Mouse (Mus musculus) small intestine, adult 2 months (tissue): ENCODE measurements around the gene Tap1. TPM values are rescaled to one million over a fixed set of nuclear protein-coding genes. Genes with fewer than 3 reads are reported as not detected.

Source experiments
- H3K27ac ChIP-seq: fragments of 200-500 bp; 2 replicates; pipeline ENCODE4 v1.5.1; 2012; ENCODE audit warnings: low read depth, low read length, control low read depth, inconsistent platforms; ENCODE audit not compliant: insufficient read depth
- H3K27me3 ChIP-seq: fragments of 200-500 bp; 2 replicates; pipeline ENCODE4 v1.6.1; 2012; ENCODE audit warnings: mild to moderate bottlenecking, moderate library complexity, low read length, inconsistent platforms; ENCODE audit not compliant: control insufficient read depth, insufficient read depth
- H3K36me3 ChIP-seq: fragments of 200-500 bp; 2 replicates; pipeline ENCODE4 v1.6.1; 2012; ENCODE audit warnings: mild to moderate bottlenecking, low read length, control low read depth, inconsistent platforms; ENCODE audit not compliant: control insufficient read depth, insufficient read depth
- H3K4me1 ChIP-seq: fragments of 200-500 bp; 2 replicates; pipeline ENCODE4 v1.6.1; 2012; ENCODE audit warnings: low read length, inconsistent platforms, mixed read lengths; ENCODE audit not compliant: control insufficient read depth, insufficient read depth, insufficient read length
- H3K4me3 ChIP-seq: fragments of 200-500 bp; 2 replicates; pipeline ENCODE4 v1.5.1; 2012; ENCODE audit warnings: low read depth, mild to moderate bottlenecking, control low read depth, inconsistent platforms, low read length, moderate library complexity
- CTCF ChIP-seq: fragments of 200-500 bp; IDR thresholded peaks from 2 replicates; pipeline ENCODE4 v1.5.1; 2012; ENCODE audit warnings: low read depth, mild to moderate bottlenecking, control low read depth, inconsistent platforms, low read length, moderate library complexity, mixed read lengths; ENCODE audit not compliant: insufficient replicate concordance, insufficient read length; ENCODE audit errors: extremely low read depth
- POLR2A ChIP-seq: fragments of 200-500 bp; IDR thresholded peaks from 2 replicates; pipeline ENCODE4 v1.6.1; 2012; ENCODE audit warnings: low read depth, mild to moderate bottlenecking, control low read depth, inconsistent platforms, low read length, moderate library complexity
- whole genome bisulfite sequencing: fragments of 180-500 bp; shearing (Covaris S2); methylation state at CpG from one replicate; pipeline ENCODE4 v1.1.7; 2018; 5-methylcytosine and 5-hydroxymethylcytosine counted together
- polyA plus RNA-seq: library from polyadenylated mRNA; depleted of rRNA; stranded (reverse); fragments of >200 nt; gene quantifications from 2 replicates; pipeline ENCODE4 v1.2.3, GENCODE M21; 2012

The Tap1 gene
- polyA plus RNA-seq, 1 experiment: 100 TPM

DNA sequence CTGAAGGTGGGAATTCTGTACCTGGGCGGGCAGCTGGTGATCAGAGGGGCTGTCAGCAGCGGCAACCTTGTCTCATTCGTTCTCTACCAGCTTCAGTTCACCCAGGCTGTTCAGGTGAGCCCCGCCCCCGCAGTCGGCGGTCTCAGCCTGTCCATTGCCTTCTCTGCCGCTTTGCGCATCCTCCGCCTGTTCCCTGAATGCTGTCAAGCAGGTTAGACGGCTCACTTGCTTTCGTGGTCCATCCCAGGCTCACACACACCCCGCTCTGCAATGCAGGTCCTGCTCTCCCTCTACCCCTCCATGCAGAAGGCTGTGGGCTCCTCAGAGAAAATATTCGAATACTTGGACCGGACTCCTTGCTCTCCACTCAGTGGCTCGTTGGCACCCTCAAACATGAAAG is 5.5 kb downstream of the Tap1 start:
- TF ChIP-seq CTCF (no peak), POLR2A (no peak)
- Histone ChIP-seq H3K4me1 (peaks cover 29% of the 10 kb centered on the region), H3K4me3 (no peak overlapping the region), H3K36me3 (peaks cover 58% of the 10 kb centered on the region), H3K27ac (no peak overlapping the region), H3K27me3 (no peaks in the 10 kb centered on the region)
- 58% methylated on average over 16 of the region's 16 CpGs for WGBS

DNA sequence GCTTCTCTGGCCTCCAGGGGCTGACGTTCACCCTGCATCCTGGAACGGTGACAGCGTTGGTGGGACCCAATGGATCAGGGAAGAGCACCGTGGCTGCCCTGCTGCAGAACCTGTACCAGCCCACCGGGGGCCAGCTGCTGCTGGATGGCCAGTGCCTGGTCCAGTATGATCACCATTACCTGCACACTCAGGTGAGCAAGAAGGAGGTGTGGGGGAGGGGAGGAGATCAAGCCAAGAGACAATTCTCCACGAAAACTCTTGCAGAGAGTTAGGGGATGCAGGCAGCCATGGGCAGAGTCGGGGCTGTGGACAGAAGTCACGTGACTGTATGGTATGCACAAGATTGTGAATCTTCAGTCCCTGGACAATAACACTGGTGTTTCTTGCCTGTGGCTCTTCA is 6.1 kb downstream of the Tap1 start:
- 82% methylated on average over 8 of the region's 8 CpGs for WGBS
- Histone ChIP-seq H3K27ac (no peak overlapping the region), H3K4me3 (no peak overlapping the region), H3K36me3 (peaks cover 58% of the 10 kb centered on the region), H3K4me1 (peaks cover 29% of the 10 kb centered on the region), H3K27me3 (no peaks in the 10 kb centered on the region)
- TF ChIP-seq CTCF: no peak
- TF ChIP-seq POLR2A: no peak

GRCm38 (mm10) chr17:34194723-34195122 is 7.4 kb downstream of the Tap1 start:
- Histone ChIP-seq H3K27me3 (no peaks in the 10 kb centered on the region), H3K36me3 (peaks cover 55% of the 10 kb centered on the region), H3K27ac (no peak overlapping the region), H3K4me3 (no peak overlapping the region), H3K4me1 (peaks cover 23% of the 10 kb centered on the region)
- TF ChIP-seq CTCF (no peak), POLR2A (no peak)
- WGBS: 92% methylated on average over 4 of the region's 4 CpGs

- no peak for TF ChIP-seq CTCF
- no peak for TF ChIP-seq POLR2A
- H3K4me1 ChIP-seq: peaks cover 8% of the 10 kb centered on the region; the same call in 1 of the 2 replicates
- H3K36me3 ChIP-seq: peaks cover 57% of the 10 kb centered on the region
- 80% methylated on average over 12 of the region's 12 CpGs for WGBS
- H3K27me3 ChIP-seq: no peaks in the 10 kb centered on the region
- H3K27ac ChIP-seq: peak overlapping the region; percentile 4; the same call in 1 of the 2 replicates
- no peak overlapping the region for H3K4me3 ChIP-seq
Measured at GRCm38 (mm10) chr17:34196491-34196890, 9.1 kb downstream of the Tap1 start.

DNA sequence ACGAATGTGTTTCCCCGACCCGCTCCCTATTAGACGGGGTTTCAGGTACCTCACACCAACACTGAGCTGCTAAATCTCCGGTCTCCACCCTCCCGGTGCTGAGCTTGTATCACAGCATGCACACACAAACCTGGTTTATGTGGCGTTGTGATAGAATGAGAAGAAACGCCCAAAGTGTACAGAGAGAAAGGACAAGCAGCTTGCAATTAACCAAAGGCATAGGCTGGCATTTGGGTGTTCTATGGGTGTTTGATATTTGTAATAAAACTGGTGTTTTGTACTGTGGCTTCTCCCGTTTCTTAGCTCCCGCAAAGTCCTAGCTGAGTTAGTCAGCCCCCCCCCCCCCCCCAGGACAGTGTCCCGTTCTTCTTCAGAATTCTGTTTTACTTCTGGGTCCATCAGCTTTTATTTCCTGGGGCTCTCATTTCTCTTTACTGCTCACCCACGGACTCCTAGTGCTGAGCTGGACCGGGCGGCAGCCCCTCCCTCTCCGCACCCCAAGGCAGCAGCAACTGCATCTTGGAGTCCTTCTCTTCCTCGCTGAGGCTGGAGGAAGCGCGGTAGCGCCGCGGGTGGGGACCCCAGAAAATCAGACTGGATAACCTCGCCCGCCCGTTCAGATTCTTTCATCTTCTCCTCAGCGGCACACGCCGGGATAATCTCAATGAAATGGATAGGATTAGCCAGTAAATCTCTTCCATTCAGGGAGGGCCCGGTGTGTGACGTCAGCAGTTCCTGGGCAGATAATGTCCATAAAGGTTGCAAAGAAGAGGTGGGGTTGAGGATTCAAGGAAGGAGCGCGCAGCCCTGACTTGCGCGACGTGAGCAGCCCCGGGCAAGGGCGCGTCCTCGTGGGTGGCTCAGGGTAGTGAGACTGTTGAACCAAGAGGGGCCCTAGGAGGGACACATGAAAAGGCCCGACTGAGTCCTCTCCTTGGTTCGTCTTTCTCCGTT is 9.9 kb downstream of the Tap1 start, which contains the start of gene Psmb8:
Psmb8 (plus strand) TSS at position 781 of the 954 bp plus-strand sequence.
- TF ChIP-seq CTCF (no peak), POLR2A (no peak)
- H3K4me1 ChIP-seq: peaks cover 5% of the 10 kb centered on the region; the same call in 1 of the 2 replicates
- peaks cover 51% of the 10 kb centered on the region for H3K36me3 ChIP-seq
- peak within 1 kb of the TSS; percentile 75 for H3K4me3 ChIP-seq
- H3K27ac ChIP-seq: peak within 1 kb of the TSS; percentile 73
- H3K27me3 ChIP-seq: no peaks in the 10 kb centered on the region
- WGBS: 18% methylated on average over 41 of the region's 41 CpGs

GRCm38 (mm10) chr17:34197904-34198520 is 10.7 kb downstream of the Tap1 start:
- under 1% methylated on average over 32 of the region's 32 CpGs for WGBS
- Histone ChIP-seq H3K27me3 (no peaks in the 10 kb centered on the region), H3K4me1 (peaks cover 5% of the 10 kb centered on the region; the same call in 1 of the 2 replicates), H3K4me3 (peak overlapping the region; percentile 75), H3K36me3 (peaks cover 47% of the 10 kb centered on the region), H3K27ac (peak overlapping the region; percentile 73)
- TF ChIP-seq CTCF: no peak
- peak; percentile 83 for TF ChIP-seq POLR2A

DNA sequence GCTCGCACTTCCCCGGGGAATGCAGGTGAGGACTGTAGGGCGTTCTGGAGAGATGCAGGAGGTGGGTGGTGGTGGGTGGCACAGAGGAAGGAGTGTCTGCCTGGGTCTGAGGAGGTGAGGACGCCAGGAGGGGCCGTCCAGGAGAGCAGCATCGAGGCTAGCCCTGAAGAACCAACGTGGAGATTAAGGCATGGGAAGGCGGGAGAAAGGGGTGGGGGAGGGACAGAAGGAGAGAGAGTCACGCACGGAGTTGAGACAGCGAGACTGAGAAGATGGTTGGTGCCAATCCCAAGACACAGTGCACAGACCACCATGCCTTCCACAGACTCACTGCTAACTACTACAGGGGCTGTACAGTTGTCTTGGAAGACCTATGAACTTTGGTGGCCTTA is 11.2 kb downstream of the Tap1 start:
- peak overlapping the region; percentile 75 for H3K4me3 ChIP-seq
- WGBS: 3% methylated on average over 11 of the region's 11 CpGs
- H3K36me3 ChIP-seq: peaks cover 43% of the 10 kb centered on the region
- H3K27ac ChIP-seq: peak overlapping the region; percentile 69
- no peaks in the 10 kb centered on the region for H3K27me3 ChIP-seq
- H3K4me1 ChIP-seq: peaks cover 5% of the 10 kb centered on the region; the same call in 1 of the 2 replicates
- TF ChIP-seq POLR2A: no peak
- TF ChIP-seq CTCF: no peak
